Mouse (Mus musculus) cerebellum, adult 18-20 months (tissue): ENCODE measurements around the gene Rpl6.
"Not testable (repeated sequence)": the region's sequence is repeated elsewhere in the genome, so short reads cannot be mapped to it uniquely, and the experiment has no call there.

Experiments used
- DNase-seq, 2 experiments: peaks; one replicate each; pipeline ENCODE4 v3.0.0; 2021

The Rpl6 gene

GRCm38 (mm10) chr5:121197337-121197736, 6.9 kb upstream of the Rpl6 start:
- DNase-seq = no peak

DNA sequence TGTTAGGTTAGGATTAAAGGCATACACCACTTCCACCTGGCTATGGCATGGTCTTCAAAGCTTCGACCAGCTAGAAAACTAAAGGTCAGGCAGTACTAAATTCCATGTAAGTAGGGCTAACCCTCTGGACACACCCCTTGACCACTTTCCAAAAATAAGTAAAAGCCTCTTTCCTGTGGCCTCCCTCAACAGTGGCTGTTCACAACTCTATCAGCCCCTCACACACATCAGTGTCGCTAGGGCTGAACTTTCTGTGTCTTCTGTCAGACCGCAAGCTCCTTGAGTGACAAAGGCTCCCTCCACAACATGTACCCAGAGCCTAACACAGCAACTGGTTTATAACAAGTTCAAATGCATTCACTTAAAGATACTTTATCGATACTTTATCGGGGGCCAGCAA, 5.9 kb upstream of the Rpl6 start:
- no peak for DNase-seq

DNA sequence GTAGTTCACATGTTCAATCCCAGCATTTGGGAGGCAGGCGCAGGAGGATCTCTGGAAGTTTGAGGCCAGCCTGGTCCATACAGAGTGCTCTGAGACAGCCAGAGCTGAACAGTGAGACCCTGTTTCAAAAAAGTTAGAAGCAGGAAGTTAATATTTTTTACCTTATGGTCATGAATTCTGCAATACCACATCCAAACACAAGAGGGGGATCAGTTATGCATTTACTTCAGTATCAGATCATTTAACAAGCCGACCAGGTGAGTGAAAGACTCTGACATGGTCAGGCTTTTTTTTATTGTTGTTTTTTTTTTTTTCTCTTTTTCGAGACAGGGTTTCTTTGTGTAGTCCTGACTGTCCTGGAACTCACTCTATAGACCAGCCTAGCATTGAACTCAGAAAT, 2.5 kb upstream of the Rpl6 start:
- no peak for DNase-seq

GRCm38 (mm10) chr5:121202467-121202866, 1.8 kb upstream of the Rpl6 start:
- DNase-seq = no peak

DNA sequence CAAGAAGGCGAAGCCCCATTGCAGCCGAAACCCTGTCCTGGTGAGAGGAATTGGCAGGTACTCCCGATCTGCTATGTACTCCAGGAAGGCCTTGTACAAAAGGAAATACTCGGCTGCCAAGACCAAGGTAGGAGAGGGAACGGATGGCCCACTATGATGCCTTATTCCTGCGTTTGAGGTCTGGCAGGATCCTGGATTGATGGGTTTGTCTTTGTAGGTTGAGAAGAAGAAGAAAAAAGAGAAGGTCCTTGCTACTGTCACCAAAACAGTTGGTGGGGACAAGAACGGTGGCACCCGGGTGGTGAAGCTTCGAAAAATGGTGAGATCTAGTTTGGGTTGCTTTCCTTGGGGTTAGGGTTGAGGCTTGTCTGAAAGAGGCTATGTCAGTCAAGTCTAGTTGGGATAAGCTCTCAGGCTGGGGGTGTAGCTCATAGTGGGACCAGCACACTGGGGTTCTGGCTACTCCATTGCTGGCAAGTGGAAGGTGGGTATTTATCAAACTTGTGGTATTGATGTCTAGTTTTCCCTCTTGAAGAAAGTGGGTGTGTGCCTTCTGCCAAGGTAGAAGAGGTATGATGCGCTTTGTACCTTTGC, 1.4 kb downstream of the Rpl6 start:
- DNase-seq = not testable (repeated sequence)

DNA sequence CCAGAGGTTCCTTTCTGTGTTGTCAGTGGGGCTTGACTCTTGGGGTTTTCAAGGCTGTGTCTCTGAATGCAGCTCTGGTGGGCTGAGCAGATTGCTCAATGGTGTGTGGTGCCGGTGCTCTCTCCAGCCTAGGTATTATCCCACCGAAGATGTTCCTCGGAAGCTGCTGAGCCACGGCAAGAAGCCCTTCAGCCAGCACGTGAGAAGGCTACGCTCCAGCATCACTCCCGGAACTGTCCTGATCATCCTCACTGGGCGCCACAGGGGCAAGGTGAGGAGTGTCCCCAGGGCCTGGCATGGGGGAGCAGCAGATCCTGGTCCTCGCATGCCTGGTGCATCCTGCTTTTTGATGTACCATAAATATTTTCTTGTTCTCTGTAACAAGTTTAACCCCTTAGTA, 2.3 kb downstream of the Rpl6 start:
- DNase-seq = no peak

GRCm38 (mm10) chr5:121206984-121207383, 2.7 kb downstream of the Rpl6 start:
- no peak for DNase-seq

- no peak for DNase-seq
Measured at GRCm38 (mm10) chr5:121209755-121210600, 5.7 kb downstream of the Rpl6 start.

- no peak for DNase-seq
Measured at GRCm38 (mm10) chr5:121210601-121210924, 6.3 kb downstream of the Rpl6 start.

- DNase-seq = no peak
Measured at GRCm38 (mm10) chr5:121212108-121212507, 7.8 kb downstream of the Rpl6 start.

DNA sequence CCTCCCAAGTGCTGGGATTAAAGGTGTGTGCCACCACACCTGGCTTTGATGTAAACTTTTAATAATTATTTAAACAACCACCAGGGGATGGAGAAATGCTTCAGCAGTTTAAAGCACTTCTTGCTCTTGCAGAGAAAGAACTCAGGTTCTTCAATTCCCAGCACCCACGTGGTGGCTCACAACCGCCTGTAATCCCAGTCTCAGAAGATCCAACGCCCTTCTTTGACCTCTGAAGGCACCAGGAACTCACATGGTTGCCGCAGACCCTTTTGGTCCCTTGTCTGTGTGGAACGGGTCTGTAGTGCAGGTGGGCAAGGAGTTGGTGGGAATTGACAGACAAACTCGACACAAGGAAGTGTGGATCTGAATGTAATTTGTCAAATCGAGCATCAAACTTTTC, 10.4 kb downstream of the Rpl6 start:
- DNase-seq = no peak

DNA sequence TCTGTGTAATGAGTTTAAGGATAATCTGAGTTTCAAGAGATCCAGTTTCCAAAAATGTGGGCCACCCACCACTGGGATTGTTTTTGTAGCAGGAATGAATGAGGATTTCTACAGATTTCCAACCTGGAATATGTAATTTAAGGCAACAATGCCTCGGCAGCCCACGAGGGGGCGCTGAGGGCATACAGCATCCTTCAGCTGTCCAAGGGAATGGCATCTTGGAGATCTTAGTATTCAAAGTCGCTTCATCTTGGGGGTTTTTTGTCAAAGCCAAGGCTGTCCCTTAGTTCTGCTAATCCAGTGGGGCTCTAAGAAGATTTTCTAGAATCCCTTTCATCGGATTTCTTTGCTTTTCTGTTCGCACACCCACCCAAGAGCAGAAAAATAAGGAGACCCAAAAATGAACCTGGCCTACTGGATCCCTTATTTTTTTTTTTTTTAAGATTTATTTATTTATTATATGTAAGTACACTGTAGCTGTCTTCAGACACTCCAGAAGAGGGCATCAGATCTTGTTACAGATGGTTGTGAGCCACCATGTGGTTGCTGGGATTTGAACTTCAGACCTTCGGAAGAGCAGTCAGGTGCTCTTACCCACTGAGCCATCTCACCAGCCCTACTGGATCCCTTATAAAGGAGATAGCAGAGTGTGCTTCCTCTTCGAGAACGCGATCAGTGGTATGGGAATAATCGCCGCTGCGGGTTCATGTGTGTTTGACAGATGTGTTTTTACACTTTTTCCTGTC, 11.3 kb downstream of the Rpl6 start:
- peak; percentile 71 to 85 for DNase-seq

- no peak for DNase-seq
Measured at GRCm38 (mm10) chr5:121216126-121216446, 11.8 kb downstream of the Rpl6 start.

DNA sequence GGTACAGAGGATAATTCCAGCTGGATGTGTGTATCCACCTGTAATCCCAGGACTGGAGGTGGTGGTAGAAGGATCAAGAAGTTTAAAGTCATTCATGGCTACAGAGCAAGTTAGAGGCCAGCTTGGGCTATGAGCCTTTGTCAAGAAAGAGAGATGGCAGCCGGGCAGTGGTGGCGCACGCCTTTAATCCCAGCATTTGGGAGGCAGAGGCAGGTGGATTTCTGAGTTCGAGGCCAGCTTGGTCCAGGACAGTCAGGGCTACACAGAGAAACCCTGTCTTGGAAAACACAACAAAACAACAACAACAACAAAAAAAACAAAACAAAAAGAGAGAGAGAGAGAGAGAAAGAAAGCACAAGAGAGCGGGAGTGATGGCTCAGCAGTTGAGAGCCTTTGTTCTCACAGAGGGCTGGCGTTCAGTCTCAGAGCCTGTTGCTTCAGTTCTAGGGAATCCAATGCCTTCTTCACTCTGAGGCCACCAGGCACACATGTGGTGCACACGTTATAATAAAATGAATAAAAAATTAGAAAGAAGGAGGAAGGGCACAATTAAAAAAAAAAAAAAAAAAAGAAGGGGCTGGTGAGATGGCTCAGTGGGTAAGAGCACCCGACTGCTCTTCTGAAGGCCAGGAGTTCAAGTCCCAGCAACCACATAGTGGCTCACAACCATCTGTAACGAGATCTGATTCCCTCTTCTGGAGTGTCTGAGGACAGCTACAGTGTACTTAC, 12.5 kb downstream of the Rpl6 start:
- not testable (repeated sequence) for DNase-seq

- DNase-seq = no peak
Measured at GRCm38 (mm10) chr5:121217313-121217634, 13.0 kb downstream of the Rpl6 start.

DNA sequence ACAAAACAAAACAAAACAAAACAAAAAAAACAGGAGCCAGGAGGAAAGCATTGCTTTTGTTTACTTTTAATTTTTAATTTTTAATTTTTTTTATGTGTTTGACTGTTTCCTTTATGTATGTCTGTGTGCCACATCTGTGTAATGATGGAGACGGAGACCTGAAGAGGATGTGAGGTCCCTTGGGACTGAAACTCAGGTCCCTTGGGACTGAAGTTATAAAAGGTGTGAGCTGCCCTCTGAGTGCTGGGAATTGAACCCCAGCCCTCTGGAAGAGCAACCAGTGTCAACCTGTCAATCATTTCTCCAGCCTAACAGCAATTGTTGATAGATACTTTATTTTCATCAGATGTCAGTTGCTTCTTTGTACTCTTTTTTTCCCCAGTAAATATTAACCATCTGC, 14.9 kb downstream of the Rpl6 start:
- no peak for DNase-seq

- DNase-seq = peak; percentile 95 to 98
Measured at GRCm38 (mm10) chr5:121219980-121220731, 15.9 kb downstream of the Rpl6 start, which contains the start of gene Hectd4. Gene Hectd4, plus strand, starts transcription at chr5:121220219.

DNA sequence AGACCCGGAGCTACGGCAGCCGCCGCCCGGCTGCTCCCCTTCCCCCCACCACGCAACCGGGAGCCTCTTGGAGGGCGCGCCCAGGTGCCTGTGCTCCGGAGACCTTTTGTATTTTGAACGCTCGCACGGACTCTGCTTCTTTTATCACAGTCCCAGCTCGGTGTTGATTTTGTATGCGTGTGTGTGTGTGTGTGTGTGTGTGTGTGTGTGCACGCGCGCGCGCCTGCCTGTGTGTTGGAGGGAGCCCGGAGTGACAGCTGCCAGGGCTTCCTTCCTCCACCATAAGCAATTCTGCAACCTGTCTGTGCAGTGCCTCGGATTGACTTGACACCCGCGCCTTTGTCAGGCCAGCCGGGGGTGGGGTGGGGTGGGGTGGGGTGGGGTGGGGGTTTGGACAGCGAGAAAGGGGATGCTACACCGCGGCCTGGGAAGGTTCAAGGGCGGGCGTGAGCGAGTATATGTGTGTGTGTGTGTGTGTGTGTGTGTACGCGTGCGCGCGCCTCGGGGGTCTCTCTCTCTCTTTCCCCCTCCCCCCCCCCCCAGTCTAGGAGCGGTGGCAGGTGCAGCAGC, 16.5 kb downstream of the Rpl6 start:
- peak; percentile 59 to 65 for DNase-seq

DNA sequence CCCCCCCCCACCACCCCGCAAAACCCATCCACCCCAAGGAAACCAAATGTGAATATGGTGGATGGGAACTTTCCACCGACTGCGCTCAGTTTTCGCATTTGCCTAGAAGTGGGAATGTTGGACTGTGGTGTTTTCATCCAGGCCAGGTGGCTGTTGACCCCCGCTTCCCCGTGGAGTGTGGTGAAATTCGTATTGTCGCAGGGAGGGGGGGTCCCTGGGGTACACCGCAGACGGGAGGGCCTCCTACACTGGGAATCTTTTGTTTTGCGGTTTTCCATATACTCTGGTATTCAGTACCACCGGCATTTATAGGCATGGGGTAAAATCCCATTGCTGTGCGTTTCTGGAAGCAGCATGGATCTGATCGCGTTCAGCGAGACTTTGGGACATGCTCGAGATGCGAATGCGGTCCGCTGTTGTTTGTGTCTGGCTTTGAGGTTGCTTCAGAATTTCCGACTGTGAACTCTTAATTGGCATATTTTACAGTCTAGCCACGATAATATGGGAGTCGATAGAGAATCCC, 17.1 kb downstream of the Rpl6 start:
- peak in 1 of 2 experiments; percentile 38 for DNase-seq

GRCm38 (mm10) chr5:121224020-121224419, 19.7 kb downstream of the Rpl6 start:
- not testable (repeated sequence) for DNase-seq

DNA sequence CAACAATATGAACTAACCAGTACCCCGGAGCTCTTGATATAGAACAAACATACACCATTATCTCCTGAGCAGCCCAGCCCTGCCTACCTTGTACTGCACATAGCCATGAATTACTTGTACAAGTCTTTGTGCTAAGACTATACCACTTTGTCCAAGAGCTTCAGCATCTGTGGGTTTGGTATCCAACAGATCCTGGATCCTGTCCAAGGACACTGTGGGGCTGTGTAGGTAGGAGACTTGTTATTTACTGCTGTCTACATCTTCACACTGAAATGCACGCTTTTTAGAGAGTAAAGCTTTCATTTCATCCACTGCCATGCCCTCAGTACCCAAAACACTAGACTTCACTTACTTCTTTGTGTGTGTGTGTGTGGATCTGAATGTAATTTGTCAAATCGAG, 20.6 kb downstream of the Rpl6 start:
- peak in 1 of 2 experiments; percentile 33 for DNase-seq

DNA sequence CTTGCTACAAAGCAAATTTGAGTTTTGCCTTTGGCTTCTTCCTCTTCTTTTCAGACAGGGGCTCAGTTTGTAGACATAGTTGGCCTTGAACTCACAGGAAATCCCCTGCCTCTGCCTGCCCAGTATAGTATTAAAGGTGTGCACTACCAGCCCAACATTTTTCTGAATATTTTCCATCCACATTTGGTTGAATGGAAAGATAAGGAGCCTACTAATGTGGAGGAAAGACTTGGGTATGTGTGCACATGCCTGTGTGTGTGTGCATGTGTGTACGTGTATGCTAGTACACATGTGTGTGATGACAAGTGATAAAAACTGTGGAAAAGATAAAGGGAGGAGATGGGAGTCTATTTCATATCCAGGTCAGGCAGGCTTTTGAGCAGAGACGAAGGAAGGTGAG, 21.6 kb downstream of the Rpl6 start:
- DNase-seq = no peak
